Mouse (Mus musculus) testis, postnatal 14 days (tissue): ENCODE measurements around the gene Krtap14.

Experiments used
- DNase-seq: peaks from one replicate; pipeline ENCODE4 v3.0.0; 2021; ENCODE audit warnings: low spot score

The Krtap14 gene

DNA sequence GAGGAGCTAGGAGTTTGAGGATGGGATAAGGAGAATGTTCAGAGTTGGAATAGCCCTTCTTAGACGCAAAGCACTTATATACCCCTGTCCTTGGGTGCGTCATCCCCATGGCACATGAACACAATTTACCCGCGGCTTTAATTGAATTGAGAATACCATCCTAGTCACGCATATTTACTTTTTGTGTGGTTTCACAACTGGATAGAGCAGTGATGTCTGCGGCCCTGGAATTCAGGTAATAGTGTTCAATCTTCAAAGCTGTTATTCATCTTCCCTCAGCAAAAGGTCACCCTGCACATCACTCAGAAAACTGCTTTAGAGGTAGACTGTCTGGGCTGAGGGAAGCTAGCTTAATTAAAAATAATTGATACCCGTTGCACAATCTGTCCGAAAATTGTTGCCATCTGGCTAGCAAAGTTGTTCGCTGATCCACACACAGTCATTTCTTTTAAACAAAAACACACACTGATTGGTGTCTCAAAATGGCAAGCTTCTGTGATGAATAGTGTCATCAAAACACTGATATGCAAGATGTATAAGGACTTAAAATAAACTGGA, at the start of gene Krtap14:
Gene Krtap14, minus strand, starts transcription at position 51 of the 558 bp plus-strand sequence.
- DNase-seq: no peak

DNA sequence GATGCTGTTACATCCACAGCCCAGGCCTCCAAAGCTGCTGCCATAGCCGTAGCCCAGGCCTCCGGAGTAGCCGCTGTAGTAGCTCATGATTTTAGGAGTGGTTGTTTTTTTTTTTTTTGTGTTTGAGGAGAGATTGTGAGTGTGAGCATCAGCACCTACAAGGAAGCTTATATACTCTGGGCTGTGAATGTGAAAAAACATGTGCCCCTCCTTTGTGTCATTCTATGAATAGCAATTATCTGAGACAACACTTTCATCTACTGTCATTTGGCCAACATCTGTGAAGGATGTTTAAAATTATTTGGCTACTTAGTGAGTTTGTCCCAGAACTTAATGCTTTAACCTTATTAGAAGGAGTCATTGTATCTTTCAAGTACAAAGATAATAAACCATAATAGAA, 48.2 kb upstream of the Krtap14 start, which contains the start of gene Krtap19-2:
Gene Krtap19-2, minus strand, starts transcription at position 101 of the 400 bp plus-strand sequence.
- no peak for DNase-seq

DNA sequence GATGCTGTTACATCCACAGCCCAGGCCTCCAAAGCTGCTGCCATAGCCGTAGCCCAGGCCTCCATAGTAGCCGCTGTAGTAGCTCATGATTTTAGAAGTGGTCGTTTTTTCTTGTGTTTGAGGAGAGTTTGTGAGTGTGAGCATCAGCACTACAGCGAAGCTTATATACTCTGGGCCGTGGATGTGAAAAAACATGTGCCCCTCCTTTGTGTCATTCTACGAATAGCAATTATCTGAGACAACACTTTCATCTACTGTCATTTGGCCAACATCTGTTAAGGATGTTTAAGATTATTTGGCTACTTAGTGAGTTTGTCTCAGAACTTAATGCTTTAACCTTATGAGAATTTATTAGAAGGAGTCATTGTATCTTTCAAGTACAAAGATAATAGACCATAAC, 43.4 kb upstream of the Krtap14 start, which contains the start of gene Krtap19-1:
Gene Krtap19-1, minus strand, starts transcription at position 101 of the 400 bp plus-strand sequence.
- DNase-seq: no peak

DNA sequence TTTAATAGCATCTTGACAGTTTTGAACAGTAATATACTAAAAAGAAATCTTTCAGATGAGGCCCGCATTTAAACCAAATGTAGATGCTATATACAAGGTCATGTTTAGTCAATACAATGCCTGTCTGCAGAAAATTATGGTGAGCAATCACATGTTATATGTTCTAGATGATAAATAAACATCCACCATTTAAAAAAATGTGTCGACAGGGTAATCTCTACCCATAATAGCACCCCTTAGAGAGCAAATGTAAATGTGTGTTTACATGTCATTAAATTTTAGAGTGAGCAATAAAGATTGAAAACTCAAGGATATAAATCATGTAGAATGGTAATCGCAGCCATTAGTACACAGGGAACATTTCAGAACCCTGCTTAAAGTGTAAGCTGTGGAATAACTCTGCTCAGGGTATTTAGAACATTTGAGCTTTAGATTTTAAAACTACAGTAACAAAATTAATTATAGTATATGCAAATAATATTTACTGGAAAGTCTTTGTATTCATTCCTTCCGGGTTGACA, 39.0 kb upstream of the Krtap14 start:
- DNase-seq: no peak

DNA sequence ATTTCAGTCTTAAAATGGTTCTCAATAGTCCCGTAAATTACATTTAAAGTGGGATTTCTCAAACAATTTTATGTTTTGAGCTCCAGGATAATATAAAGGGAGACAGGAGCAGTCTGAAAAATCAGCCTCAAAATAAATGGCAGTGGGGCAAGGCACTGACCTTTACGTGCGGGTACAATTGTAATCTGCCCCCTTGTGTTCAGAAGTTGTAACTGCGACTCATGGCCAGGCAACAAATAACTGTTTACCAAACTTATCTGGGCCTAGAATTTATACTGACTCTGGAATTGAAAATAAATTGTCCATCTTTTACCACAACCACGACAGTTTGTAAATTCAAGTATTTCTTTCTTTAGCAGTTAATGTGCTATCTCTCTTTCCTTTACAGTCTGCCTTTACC, 25.5 kb upstream of the Krtap14 start:
- DNase-seq: no peak

DNA sequence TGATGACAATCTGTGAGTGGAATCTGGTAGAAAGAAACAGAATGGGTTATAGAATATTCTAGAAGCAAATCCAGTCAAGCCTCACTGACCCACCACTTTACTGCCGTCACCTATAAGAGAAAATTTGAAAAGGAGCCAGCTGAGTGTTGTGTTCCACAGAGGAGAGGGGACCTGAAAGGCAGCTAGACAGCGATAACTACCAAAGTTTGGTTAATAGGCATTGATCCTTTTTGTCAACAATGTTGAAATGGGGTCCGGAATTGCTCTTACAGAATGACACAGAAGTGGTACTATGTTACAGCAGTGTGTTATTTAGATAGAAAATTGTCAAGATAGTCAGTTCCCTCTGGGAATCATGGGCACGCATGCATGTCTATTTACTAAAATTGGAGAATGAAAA, 22.6 kb upstream of the Krtap14 start:
- no peak for DNase-seq

DNA sequence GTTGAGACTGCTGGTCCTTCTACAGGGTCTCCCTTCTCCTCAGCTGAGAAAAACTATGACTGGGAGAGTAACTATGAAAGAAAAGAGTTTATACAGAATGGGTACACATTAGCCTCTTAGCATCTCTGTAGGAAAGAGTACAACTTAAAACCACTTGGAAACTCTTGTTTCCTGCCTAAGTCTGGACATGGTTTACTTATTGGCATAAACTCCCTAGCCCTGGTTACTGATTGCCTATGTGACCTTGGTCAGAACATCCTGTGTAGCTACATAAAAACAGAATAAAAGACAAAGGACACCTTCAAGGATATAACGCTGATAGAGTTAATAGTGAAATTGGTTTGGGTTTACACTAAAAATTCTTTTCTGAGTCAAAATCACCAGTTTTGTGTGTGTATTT, 21.4 kb upstream of the Krtap14 start:
- DNase-seq: no peak

DNA sequence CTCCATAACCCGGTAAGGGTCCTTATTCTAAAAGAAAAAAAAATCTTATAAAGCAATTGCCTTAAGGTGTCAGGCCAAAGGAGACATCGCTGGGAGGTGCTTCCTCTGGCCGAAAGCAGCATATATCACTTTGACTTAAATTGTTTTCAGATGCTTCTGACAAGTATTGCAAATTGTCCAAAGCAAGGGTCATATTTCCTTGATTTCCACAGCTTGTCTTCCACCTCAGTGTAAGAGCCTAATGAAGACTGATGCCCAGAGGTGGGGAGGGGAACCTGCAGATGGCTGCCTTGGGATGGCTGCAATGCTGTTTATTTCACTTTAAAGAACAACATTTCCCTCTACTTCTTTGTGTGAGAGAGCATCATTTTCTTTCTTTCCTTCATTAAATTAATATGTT, 1.0 kb upstream of the Krtap14 start:
- no peak for DNase-seq

DNA sequence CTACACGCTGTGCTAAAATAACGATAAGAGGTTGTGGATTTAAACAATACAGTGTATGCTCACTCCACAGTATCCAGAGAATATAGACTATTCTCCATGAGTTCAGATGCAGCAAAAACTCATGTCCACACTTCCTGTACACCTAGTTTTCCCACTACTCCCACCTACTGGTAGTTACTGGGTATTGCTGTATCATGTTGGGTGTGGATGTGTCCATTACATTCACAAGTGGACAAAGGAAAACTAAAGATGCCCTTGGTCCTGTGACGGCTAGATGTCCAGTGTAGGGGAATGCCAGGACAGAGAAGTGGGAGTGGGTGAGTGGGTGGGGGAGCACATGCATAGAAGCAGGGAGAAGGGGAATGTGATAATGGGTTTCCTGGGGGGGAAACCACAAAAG, 2.2 kb downstream of the Krtap14 start:
- no peak for DNase-seq

DNA sequence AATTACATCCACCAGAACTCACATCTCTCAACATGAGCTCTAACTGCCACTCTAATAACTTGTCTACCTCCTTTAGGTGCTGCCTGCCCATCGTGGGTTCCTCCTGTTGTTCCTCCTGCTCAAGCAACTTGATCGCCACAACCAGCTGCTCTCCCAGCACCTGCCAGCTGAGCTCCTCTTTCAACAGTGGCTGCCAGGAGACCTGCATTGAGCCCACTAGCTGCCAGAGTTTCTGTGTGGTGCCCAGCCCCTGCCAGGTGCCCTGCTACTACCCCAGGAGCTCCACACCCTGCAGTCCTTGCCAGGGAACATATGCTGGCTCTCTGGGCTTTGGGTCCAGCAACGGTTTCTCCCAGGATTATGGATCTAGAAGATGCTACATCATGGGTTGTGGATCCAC, 5.9 kb downstream of the Krtap14 start, which contains the start of gene Krtap15:
Gene Krtap15, plus strand, starts transcription at position 150 of the 400 bp plus-strand sequence.
- DNase-seq: no peak

DNA sequence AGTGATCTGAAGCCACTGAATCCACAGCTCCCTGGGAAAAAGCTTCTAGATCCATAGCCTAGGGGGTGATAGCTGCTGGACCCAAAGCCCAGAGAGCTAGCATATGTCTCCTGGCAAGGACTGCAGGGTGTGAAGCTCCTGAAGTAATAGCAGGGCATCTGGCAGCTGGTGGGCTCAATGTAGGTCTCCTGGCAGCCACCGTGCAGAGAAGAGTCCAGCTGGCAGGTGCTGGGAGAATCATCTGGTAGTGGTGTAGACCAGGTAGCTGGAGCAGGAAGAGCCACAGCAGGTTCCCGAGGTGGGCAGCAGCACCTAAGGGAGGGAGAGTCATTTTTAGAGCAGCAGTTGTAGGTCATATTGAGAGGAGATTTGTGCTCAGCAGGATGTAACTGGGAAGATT, 14.1 kb downstream of the Krtap14 start, which contains the start of gene Gm20741:
Gene Gm20741, minus strand, starts transcription at position 394 of the 400 bp plus-strand sequence.
- DNase-seq: no peak

DNA sequence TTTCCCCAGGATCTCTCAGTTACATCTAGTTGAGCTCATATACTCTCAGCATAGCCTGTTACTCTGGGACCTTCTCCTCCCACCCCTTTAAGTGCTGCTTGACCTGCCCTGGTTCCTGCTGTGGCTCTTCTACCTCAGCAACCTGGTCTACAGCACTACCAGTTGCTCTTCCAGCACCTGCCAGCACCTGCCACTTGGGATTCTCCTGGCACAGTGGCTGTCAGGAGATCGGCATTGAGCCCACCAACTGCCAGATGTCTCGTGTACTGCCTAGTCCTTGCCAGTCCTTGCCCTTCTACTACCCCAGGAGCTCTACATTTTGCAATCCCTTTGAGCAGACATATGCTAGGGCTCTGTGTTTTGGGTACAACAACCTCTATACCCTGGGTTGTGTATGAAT, 39.2 kb downstream of the Krtap14 start:
- DNase-seq: no peak

DNA sequence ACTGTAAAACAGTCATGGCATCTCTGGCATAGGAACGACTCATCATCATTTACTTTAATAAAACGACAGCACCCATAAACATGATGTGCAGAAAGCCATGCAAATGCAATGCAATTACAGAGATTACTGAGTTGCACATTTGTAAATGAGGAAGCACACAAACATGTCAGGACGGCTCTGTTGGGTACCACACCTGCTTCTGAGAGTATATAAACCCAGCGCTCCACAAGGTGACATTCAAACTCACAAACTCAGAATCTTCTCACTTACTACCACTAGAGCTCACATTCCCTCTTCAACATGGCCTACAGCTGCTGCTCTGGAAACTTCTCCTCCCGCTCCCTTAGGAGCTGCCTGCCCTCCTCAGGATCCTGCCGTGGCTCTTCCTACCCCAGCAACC, 48.3 kb downstream of the Krtap14 start, which contains the start of gene Gm5965:
Gene Gm5965, plus strand, starts transcription at position 301 of the 400 bp plus-strand sequence.
- DNase-seq: no peak

DNA sequence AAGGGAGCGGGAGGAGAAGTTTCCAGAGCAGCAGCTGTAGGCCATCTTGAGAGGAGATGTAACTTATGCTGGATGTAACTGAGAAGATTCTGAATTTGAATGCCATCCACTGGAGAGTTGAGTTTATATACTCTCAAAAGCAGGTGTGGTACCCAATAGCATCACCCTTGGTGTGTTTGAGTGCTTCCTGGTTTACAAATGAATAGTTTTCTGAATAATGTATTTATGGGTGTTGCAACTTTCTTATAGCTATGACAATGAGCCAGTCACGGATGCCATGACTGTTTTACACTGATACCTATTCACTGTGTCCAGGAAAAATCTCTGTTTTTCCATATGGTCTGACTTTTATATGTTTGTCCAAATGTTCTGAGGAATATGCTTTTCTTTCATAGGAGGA, 51.8 kb downstream of the Krtap14 start, which contains the start of gene 2310057N15Rik:
Gene 2310057N15Rik, minus strand, starts transcription at position 101 of the 400 bp plus-strand sequence.
- DNase-seq: no peak
